Mouse (Mus musculus) embryo, embryonic 11 days (tissue): ENCODE data around the gene Alpk1.
A peak's percentile ranks its signal among the peaks of the same experiment; 100 is the strongest.

Experiments
- DNase-seq: peaks from one replicate; pipeline ENCODE4 v3.0.0-alpha.2; 2015

Alpk1 gene

DNA sequence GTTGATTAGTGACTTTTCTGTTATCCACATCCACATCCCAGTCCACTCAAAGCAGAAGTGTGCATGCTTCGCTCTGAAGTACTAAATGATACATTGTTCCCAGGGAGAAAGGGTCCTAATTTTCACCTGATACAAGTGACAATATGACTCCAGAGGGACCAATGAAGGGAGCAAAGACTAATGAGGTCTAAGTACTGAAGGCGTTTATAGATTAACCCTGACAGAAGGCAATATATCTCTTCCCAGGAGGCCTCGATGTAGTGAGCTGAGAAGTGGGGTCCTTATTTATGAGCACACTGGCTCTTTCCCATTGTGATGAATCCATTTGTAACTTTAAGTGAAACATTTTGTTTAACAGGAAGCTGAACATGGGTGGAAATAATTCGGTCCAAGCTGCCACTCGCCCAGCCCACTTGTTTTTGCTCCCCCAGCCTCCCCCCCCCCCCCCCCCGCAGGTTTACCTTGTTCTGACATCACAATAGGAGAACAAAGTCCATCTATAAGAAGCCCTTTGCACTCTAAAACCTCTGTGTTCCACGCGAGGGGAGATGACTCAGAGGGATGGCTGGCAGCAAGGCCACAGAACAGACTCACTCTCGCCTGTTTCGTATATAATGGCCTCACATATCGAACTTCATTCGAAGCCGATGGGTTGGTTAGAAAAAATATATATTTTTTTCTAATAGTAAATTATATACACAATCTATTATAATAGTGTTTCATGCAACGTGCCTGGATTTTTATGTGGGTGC is 36.5 kb downstream of the Alpk1 start:
- DNase-seq: no peak

DNA sequence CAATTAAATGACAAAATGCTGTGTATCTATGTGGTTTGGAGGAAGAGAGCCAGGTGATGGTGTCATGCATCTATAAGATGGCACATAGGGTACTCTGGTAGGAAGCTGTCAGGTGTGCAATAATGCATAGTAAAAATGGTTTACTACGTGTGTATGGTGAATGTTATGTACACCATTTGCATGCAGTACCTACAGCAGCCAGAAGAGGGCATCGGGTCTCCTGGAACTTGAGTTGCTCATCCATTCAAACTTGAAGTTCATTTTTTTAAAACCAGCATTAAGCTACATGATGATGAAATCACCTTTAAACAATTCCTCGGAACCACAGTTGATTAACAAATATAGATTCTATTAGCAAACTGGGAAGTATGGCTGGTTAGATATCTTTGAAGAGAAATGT is 38.9 kb downstream of the Alpk1 start:
- DNase-seq: no peak

DNA sequence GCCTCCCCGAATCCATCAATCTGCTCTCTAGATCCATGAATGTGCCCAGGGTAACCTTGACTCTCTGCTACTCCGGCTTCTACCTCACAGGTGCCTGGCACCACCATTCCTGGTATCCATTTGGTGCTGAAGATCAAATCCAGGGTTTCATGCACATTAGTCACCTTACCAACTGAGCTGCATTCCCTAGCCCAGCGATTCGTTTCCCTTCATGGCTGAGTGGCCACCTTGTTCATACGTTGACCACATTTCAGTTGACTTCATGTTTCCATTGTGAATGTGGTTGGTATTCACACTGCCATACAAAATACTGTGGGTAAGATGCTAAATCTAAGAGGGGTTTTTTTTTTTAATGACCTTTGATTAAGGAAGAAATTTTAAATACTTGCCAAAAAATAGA is 42.5 kb downstream of the Alpk1 start:
- no peak for DNase-seq

DNA sequence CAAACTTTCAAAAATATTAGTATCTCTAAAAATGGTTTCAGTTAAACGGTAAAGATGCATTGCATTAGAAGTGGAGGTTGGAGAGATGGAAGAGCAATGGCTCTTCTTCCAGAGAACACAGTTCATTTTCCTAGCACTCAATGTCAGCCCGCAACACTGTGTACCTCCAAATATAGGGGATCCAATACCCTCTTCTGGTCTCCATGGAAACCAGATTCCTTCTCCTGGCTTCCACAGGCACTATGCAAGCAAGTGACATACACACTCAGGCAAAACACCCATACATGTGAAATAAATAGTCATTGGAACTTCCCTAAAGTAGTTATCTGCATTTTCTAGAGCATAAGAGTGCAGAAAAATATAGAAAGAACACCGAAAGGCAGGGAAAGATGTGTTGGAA is 44.9 kb downstream of the Alpk1 start:
- DNase-seq: no peak

DNA sequence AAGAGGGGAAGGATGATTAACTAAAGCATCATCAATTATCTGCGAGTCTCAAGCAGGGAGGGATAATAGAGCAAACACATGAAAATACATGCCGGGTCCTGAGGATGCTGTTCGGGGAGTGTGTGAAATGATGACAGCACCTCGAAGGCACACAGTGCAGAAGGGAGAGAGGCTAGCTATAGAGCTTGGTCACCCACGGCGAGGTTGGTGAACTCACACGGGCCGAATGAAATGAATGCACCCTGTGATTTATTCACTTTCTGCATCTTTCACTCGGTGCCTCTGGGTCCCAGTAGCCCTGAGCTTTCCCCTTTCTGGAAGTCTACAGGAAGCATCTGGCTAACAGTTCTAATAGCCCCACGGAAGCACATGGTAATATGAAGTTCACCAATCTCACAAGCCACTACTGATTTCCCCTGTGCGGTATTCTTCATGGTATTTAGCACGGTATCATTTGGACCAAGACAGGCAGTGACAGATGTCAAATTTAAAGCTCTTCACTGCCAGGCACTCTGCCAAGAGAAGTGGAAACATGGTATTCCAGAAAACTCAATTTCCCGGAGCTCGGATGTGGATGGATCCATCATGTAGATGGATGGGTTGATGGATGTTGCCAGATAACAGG is 50.7 kb downstream of the Alpk1 start:
- DNase-seq: no peak

DNA sequence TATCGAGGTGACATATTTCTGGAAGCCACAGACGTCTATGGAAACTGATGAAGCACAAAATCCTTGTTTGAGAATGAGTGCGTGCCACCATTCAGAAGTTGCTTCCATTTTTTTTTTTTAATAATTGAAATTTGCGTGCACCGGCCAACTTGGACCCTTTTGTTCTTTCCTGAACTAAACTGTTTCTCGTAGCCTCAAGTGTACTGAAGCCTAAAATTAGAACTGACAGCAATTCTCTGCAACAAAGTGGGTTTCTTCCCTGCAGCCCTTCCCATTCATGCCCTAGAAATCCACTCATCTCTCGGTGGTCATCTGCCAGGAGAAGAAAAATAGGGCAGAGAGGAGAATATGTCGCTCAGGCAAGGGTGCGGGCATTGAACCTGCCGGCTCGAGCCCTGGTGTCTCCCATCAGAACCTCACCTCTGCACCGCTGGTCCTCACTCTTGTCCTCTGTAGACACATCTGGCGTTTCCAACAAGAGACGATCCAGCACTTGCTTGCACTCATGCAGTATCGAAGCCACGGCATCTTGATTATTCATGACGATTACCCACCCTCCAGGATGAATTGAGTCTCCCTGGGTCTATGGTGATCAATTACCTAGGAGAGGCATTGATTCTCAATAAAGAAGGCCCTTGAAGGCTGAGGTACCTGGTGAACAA is 51.3 kb downstream of the Alpk1 start:
- no peak for DNase-seq

DNA sequence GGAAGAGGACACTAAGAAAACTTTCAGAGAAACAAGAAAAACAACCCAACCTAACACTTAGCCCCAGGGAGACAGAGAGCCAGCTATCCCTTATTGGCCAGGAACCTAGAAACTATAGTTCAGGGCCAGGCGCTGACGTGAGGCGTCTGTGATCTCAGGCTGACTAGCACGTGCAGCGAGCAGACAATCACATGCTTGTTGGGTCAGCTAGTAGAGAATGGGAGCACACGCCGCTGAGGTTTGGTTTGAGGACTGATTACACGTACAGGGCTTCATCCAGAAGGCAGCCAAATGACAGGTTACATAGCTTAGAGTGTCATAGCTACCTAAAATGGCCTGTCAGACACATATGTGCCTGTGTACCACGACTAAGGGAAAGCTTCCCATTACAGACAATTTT is 52.3 kb downstream of the Alpk1 start:
- no peak for DNase-seq

DNA sequence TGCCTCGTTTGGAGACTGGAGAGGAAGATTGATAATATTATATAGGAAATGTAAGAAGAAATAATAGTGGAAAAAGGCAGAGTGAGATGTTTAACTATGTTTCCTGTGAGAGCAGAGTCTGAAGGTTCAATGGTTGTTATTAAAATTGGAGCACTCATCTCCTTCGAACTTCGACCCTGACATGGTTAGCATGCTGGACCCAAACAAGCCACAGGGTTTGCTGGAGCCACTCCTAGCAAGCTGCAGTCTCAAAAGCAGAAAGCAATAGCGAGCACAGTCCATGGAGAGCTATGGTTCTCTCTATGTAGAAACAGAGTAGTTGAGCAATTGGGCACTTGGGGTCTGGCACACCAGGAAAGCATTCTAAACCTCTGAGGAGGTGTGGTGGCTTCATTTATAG is 59.4 kb downstream of the Alpk1 start:
- no peak for DNase-seq

DNA sequence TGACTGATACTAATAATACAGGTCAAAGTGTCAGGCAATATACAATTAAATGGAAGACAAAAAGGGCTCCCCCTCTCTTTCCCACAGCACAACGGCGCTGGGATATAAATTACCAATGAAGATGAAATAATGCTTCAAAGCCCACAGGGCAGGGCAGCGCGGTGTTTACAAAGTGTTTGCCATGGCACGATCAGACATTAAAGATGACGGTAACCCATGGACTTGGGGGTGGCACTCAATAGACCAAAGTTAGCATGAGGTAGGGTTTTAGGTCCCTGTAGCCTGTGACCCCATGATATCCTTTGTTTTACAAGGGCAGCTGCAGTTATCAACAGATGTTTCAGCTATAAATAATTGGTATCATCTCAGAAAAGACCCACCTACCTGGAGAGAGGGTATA is 60.3 kb downstream of the Alpk1 start:
- no peak for DNase-seq

DNA sequence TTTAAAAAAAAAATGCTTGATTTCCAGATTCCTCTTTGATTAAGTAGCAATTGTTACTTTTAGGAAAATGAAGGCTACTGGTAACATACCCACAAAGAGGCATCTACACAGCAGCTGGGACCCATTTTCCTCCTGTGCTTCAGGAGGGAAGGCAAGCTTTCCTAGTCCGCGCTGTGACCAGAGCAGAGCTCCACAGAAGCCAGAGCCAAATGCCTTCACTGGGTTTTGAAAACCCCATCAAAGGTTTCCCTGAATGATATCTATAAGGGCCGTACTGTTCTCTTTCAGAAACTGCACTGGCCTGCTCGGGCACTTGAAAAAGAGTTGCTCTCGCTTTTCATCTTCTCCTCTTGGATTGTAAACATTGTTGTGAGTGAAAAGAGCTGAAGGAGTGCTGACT is 60.7 kb downstream of the Alpk1 start:
- DNase-seq: no peak

DNA sequence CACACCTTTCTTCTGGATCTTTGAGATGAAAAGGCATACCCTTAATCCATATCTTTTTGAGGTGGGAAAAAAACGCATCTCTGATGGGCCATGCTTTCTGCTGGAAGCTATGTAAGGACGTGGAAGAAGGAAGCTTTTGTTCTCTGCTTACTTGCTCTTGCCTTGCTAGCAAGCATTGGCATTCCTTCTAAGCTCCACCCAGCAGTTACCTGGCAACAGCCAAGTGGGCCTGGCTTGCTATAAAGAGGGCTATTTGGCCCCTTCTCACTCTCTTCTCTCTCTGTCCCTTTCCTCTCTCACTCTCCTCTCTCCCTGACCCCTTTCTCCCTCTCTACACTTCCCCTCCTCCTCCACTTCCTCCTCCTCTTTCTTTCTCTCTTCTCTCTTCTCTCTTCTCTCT is 63.6 kb downstream of the Alpk1 start:
- no peak for DNase-seq

DNA sequence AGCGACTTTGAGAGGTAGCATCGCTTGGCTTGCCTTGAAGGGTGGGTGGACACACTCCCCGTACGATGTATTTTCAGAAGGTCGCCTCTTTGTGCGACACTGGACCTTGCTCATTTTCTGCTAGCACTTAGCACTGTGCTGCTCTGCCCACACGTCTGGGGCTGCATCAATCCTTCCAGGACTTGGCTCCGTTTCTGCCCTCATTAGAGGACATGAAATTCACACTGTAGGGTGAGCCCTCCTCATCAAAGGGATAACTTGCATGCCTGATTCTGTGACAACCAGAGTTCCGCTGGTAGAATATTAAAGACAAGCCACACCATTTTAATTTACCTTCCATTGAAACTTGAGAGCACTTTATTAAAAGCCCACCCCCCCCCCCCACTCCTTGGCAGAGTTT is 67.2 kb downstream of the Alpk1 start:
- no peak for DNase-seq

DNA sequence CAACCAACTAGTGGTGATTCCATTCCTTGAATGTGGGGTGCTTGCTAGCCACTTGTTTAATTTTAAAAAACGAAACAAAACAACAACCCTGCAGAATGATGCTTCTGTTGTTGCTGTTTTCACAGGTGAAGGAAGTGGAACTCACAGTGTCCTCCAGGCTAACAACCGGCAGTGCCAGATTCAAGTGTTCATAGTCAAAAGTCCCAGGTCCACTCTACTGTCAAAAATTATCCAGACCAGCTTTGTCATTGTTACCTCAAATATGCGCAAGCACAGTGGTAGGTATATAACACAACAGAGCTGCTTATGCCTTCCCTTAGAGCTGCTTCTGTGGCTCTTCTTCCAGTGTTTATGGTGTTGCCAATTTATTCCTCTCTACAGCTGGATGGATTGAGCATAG is 68.8 kb downstream of the Alpk1 start:
- DNase-seq: no peak

DNA sequence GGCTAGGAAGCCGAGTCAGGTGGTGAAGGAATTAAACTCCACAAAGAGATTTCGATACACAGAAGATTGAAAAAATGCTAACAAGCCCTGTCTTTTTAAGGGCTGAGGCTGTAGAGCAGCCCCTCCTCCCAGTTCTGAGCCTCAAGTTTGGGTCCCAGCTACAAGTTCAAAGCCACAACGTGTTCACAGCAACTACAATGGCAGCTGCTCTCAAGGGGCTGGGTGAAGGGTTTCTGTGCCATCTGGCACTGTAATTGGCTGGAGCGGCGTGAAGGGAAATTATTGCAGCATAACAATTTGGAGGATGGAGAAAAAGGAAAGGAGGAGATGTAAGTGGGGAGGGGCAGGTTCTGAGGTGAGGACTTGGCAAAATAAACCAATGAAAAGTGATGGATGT is 73.2 kb downstream of the Alpk1 start:
- no peak for DNase-seq

DNA sequence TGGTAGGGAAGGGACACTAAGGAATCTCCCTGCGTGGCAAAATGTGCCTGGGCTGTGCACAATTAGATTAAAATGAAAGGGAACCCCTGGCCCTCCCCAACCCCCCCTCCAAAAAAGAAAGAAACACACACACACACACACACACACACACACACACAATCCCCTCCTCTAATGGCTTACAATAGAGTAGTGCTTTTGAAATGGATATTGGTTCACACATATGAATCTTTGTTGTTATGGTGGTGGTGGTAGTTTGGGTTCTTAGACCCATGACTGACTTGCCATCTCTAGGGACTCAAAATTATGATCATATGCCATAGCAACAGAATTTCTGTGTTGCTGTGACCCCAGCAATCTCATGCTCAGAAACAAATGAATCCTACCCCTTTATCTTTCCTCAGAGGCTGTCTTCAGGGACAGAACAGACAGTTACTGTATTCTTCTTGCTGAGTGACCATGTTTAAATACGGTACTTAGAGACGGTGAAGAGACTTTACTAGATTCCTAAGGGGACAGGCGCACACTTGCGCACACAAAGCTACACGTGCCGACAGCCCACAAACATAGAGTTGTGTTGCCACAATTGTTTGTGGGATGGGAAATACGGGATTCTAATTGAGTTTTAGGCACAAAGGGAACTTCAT is 73.8 kb downstream of the Alpk1 start:
- DNase-seq: no peak

DNA sequence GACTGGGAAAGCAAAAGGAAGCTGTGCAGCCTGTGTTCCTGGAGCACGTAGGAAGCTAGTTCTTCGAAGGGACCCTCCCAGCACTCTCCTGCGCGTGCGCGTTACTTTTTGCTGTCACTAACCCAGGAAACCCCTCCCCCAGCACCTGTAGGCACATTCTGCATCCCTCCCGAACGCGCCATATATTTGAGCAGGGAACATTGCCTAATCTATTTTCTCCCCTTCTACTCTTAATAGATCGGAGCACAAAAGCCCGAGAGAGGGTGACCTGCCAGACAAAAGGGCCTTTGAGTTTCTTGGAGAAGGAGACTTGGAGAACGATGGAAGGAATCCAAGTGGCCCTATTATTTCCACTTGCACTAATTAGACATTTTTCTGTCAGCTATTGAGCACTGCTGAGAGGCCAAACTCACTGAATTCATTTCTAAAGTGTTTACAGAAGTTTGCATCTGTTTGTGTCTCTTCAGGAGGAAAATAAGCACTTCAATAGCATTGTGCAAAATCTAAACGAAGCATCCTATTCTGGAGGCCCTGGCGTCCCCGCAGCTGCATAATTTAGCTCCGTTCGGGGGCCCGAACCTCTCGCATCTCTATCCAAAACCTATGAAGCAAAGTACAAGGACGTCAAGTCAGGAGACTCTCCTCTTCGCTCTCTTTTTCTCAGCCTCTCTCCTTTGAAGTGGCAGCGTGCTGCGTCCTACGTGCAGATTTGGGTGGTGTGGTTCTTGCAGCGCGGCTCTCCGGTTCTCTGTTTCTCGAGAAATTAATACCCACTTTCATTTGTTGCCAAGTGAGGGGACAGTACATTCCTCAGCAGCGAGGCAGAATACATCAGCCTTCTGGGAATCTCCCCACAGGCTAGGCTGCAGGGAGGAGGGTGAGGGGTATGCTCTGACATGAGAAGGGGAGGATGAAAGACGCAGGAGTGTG is 74.5 kb downstream of the Alpk1 start:
- peak; percentile 89 for DNase-seq

DNA sequence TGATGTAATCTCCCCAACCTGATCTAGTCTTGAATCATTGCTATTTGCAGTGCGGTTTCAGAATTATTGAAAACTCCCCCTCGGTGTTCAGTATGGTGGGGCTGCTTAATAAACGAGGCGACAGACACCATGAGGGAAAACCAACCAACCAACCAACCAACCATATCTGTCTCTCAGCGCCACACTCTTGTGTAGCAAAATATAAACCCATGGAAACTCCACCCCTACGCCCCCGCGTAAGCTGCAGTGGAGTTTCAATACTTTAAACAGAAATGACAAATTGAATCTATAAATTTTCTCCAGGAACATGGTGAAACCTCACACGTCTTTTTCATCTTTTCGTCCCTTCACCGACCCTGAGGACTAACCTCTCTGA is 75.2 kb downstream of the Alpk1 start:
- no peak for DNase-seq

DNA sequence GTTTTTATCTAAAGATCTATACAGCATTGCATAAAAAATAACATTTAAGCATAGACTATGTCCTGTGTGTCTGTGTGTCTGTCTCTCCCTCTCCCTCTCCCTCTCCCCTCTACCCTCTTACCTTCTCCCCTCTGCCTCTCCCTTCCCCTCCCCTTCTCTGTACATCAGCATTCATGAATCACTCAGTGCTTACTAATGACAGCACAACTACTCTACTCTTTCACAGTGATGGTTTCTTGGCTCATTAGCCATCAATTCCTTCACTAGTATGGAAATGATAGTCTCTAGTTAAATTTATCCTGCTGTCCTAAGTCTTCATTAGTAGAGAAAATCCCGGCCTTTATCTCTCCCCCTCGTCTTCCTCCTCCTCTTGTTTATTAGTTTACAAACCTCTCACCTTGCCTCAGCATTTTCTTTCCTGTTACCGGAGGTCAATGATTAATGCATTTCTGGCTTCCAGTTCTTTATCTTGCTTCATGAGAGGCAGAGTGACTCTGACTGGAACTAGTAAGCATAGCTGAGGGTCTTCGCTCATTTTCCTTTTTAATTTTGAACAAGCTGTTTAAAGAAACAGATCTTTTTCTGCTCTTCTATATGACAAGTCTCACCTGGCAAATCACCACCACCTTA is 79.0 kb downstream of the Alpk1 start:
- DNase-seq: no peak

DNA sequence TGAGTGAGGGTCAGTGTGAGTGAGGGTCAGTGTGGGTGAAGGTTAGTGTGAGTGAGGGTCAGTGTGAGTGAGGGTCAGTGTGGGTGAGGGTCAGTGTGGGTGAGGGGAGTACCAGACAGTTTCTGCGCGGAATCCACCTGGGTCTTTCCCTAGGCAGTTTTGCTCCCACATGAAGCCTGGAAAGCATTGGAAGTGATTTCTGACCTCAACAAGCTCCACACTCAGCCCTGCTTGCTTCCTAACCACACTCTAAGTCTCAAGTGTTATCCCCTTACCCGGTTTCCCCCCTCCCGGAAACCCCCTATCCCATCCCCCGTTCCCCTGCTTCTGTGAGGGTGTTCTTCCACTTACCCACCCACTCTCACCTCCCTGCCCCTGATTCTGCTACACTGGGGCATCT is 81.7 kb downstream of the Alpk1 start:
- DNase-seq: no peak

DNA sequence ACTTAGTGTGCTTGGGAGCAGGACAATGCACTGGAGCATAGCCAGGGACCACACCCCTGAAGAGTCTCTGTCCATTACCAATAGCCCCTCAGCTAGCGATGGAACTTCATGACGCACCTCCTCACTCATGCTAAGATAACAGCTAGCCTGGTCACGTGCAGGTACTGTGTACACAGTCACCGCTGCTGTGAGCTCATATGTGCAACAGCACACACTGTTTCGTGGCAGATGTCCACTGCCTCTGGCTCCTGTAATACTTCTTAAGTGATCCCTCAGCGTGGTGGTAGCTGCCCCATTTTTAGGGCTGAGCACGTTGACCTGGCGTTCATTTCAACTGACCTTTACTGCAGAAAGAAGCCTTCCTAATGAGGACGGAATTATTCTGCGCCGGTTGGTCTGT is 83.8 kb downstream of the Alpk1 start:
- no peak for DNase-seq

DNA sequence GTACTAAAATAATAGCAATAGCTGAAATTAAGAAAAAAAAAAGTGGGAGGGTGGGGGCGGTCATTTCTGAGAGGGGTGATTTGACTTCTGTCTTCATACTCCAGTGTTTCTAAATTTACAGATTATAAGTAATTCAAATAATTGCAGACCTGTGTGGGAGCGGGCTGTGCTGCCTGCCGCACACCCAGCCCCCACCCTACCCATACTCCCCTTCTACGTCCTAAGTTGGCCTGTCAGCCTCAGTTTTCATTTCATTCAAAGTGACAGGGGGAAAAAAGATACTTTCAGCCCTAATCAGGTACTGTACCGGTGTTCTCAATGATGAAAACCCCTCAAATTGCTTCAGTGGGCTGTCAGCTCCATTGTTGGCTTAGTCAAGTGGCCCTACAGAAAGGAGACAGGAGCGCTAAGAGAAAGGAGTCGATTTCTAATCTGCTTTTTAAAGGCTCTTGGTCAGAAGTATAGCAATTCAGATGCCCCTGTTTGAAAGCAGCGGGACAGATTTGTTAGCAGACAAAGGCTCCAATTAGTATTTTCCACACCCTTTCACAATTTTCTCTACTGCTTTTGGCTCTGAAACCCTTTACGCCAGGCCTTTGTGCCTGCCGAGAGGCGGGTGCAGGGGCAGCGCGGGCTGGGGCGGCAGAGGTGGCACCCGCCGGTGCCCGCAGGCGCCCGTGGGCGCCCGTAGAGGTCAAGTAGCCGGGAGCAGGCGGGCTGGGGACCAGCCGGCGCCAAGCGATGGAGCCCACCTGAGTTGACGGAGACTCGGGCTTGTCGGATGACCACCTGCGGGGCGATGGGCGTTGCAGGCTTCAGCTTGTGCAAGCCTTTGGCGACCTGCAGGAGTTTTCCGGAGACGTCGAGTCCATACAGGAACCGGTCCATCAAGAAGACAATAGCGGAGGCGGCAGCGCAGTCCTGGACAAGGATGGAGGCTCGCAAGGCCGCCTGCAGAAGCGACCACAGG is 85.2 kb downstream of the Alpk1 start:
- peak; percentile 48 for DNase-seq
